Mouse (Mus musculus): ENCODE measurements around the gene Cenpo.

Cenpo gene

DNA sequence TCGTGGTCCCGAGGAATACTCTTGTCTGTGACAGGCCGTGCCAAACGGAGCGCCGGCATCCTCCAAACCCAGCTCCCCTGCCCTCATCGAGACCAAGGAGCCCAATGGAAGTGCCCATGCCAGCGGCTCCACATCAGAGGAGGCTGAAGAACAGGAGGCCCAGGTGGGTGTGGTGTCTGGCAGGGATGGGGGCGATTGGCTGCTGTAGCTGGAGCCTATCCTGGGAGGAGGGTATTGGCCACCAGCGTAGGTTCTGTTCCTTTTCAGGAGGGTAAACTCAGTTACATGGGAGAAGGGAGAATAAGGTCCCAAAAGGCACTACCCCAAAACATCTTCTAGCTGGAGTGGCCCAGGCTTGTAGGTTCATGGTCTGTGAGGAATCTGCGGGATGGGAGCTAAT is 34.8 kb downstream of the Cenpo start:
- DNase-seq (ENCODE audit: low read depth), result no peak

GRCm38 (mm10) chr12:4198702-4199101 is 35.4 kb downstream of the Cenpo start:
- no peak for DNase-seq (ENCODE audit: low read depth)

GRCm38 (mm10) chr12:4194643-4195042 is 39.5 kb downstream of the Cenpo start:
- DNase-seq (ENCODE audit: low read depth), result no peak

DNA sequence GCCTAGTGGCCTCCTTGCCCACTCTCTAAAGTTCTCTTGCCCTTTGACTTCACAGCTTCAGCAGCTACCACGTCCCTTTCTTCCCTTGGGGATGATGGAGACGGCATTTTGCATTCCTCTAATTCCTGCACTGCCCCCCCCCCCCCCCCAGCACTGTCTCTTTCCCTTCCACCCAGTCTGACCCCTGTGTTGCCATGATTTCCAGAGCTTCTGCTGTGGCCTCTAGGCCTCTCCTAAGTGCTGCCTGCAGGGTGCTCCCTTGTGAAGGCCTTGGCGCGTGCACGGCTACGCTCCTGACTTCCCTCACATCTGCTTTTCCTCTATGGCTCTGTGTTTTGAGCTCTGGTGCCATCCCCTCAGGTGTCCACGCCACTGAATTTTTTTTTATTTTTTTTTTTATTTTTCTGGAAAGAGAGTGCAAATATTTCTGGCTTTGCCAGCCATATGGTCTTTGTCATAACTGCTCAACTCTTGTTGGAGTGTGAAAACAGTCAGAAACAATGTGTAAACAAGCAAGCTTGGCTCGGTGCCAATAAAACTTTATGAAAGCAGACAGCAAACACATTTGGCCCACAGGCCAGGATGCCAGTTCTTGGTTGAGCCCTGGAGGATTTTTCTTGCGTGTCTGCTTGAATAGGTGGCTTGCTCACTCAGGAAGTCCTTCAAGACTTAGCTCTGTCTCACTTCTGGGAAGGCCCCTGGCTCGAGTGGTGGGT is 40.9 kb downstream of the Cenpo start:
- DNase-seq (ENCODE audit: low read depth), result no peak

DNA sequence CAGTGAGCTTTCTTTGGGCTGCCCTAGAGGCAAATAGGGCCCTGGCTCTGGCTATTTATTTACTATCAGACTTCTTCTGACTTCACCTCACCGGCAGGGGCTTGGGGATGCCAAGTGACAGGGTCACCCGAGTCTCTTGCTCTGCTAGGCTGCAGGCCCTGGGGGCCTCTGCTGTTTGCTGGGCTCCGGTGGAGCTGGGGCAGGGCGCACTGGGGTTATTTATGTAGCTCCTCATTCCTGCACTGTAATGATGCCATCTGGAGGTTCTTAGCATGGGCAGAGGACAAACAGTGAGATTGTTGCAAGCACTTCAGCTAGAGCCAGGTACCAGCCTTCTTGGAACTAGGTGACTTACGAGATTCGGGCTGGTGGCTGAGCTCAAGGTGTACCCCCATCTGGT is 41.6 kb downstream of the Cenpo start:
- DNase-seq (ENCODE audit: low read depth), result no peak

GRCm38 (mm10) chr12:4189060-4189447 is 45.0 kb downstream of the Cenpo start:
- DNase-seq (ENCODE audit: low read depth), result no peak

- DNase-seq (ENCODE audit: low read depth), result peak; percentile 80
Measured at GRCm38 (mm10) chr12:4188171-4189059, 45.7 kb downstream of the Cenpo start.

DNA sequence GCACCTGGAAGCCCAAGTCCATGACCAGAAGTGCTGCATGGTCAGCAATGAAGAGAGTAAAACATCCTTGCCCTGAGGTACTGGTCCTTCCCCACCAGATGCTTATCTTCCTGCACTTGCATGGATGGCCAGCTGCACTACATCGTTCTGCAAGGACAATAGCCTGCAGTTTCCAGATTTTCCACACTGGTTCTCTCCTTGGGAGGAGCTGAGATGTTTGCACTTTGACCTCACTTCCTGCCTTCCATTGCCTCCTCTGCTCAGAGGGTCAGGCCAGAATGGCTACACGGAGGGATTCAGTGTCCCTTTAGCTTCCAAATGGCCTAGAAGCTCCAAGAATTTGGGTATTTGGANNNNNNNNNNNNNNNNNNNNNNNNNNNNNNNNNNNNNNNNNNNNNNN is 49.4 kb downstream of the Cenpo start:
- DNase-seq (ENCODE audit: low read depth), result no peak

DNA sequence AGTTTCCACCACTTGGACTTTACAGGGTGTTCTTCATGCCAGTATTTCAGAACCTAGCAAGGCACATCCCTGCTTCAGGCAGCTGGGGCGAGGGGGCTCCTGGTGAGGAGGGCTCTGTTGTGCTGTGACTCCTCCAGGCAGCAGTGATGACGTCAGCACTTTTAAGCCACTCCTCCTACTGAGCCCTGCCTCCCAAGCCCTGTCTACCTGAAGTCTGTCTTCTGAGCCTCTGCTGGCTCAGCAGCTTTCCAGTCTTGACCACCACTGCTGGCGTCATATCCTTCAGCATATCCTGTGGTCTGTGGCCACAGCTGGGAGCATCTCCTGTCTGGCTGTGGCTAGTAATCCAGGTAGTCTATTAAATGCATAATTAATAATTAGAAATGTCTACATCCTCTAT is 53.6 kb downstream of the Cenpo start:
- no peak for DNase-seq (ENCODE audit: low read depth)

GRCm38 (mm10) chr12:4179671-4180233 is 54.3 kb downstream of the Cenpo start:
- DNase-seq (ENCODE audit: low read depth), result no peak

DNA sequence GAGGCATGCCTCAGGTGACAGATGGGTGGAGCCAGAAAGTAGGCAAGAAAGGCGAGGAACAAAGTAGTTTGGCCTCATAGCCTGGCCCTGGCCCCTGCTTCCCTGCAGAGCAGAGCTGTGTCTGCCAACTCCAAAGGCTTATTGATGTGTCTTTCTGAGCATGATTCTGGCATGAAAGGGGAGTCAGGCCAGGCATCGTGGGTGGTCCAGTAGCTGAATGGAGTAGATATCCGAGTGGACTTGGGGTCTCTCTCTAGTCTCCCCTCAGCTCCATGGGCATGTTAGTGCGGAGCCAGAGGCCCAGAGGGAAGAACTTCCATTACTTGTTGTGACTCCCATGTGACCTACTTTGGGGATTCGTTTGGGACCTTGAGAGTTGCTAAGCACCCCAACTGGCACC is 55.3 kb downstream of the Cenpo start:
- DNase-seq (ENCODE audit: low read depth), result no peak

GRCm38 (mm10) chr12:4173108-4173790 is 60.8 kb downstream of the Cenpo start:
- no peak for DNase-seq (ENCODE audit: low read depth)

- no peak for DNase-seq (ENCODE audit: low read depth)
Measured at GRCm38 (mm10) chr12:4169622-4170021, 64.5 kb downstream of the Cenpo start.

- DNase-seq (ENCODE audit: low read depth), result no peak
Measured at GRCm38 (mm10) chr12:4169058-4169457, 65.0 kb downstream of the Cenpo start.

GRCm38 (mm10) chr12:4166970-4167369 is 67.1 kb downstream of the Cenpo start:
- DNase-seq (ENCODE audit: low read depth), result no peak

DNA sequence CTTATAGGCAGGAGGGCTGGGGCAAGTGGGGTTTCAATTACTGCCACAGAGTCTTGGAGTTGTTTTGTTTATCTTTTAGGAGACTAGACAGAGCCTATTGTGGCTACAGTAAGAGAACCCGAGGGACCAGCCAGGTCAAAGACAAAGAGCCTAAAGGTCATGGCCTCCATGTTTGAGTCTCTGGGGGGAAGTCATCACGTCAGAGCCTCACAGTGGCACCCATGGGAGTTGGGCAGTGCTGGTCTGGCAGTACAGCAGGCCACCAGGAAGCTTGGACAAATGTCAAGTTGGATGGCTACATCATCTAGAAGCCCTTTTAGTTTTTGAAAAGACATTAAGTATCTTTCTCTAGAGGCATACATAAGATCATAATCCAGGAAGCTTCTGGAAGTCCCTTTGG is 71.2 kb downstream of the Cenpo start:
- no peak for DNase-seq (ENCODE audit: low read depth)

DNA sequence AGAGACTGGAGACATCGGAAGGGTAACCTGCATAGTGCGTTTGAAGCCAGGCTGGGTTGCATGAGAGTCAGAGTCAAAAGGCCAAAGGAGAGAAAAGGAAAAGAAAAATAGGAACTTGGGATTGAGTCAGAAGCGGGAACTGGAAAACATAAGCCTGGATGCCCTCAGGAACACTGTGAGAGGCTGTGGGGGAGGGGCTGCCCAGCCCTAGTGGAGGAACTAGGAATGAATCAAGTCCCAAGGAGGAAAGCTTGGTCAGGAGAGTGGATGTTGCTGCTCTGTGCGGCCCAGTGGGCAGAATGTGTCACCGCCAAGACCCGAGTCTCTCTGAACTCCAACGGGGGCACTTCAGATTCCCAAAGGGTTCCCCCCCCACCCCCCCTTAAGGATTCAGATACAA is 73.8 kb downstream of the Cenpo start:
- DNase-seq (ENCODE audit: low read depth), result no peak

DNA sequence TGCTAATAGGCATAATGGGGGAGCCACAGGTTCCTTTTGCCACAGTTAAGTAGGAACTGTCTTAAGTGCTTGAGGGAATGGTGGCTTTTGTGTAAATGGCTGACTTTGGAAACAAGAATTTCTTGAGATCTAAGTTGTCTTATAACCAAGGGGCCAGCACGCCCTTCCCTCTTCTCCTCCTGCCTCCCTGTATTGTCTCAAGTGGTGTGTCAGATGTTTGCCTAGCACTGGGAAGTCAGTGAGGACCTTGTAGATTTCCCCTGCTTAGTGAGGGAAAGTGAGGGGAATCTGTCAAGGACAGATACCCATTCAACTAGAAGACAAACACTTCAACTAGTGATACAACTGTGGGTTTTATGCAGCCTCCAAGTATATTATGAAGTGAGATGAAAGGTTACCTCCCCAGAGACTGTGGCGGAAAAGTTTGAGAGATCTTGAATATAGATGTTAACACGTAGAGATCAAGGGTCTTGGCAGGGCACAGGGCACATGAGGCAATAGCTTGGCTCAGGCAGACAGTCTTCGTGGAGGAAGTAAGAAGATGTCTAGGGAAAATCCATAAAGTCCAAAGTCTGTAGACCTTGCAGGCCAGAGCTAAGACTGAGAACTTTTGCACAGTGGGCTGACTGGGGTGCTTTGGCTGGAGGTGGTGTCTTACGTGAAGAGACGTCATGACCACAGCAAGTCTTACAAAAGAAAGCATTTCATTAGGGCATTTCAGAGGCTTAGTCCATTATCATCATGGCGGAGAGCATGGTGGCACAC is 75.0 kb downstream of the Cenpo start:
- DNase-seq (ENCODE audit: low read depth), result no peak

- DNase-seq (ENCODE audit: low read depth), result no peak
Measured at GRCm38 (mm10) chr12:4158179-4158578, 75.9 kb downstream of the Cenpo start.

GRCm38 (mm10) chr12:4157466-4157865 is 76.6 kb downstream of the Cenpo start:
- no peak for DNase-seq (ENCODE audit: low read depth)

GRCm38 (mm10) chr12:4151969-4152368 is 82.1 kb downstream of the Cenpo start:
- DNase-seq (ENCODE audit: low read depth), result no peak

GRCm38 (mm10) chr12:4150936-4151335 is 83.2 kb downstream of the Cenpo start:
- no peak for DNase-seq (ENCODE audit: low read depth)
